Mouse (Mus musculus): Measurements from ENCODE around the gene 4930447C04Rik.

4930447C04Rik gene

DNA sequence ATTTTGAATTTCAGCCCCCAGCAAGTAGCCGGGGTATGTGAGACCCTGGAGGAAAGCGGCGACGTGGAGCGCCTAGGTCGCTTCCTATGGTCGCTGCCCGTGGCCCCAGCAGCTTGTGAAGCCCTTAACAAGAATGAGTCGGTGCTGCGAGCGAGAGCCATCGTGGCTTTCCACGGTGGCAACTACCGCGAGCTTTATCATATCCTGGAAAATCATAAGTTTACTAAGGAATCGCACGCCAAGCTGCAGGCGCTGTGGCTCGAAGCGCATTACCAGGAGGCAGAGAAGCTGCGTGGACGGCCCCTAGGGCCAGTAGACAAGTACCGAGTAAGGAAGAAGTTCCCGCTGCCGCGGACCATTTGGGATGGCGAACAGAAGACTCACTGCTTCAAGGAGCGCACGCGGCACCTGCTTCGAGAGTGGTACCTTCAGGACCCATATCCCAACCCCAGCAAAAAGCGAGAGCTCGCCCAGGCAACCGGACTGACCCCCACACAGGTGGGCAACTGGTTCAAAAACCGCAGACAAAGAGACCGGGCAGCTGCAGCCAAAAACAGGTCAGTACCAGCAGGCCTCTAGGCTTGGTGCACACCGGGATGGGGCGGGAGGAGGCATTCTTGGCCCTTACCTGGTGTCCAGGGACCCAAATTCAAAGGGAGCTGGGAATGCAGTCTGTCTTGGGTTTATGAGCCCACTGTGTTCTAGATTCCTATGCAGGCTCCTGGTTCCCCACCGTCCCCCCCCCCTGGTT lies at the start of gene 4930447C04Rik:
Gene 4930447C04Rik, minus strand, starts transcription at position 704 of the 751 bp plus-strand sequence.
- DNase-seq (ENCODE audit: low spot score): peak; percentile 51

DNA sequence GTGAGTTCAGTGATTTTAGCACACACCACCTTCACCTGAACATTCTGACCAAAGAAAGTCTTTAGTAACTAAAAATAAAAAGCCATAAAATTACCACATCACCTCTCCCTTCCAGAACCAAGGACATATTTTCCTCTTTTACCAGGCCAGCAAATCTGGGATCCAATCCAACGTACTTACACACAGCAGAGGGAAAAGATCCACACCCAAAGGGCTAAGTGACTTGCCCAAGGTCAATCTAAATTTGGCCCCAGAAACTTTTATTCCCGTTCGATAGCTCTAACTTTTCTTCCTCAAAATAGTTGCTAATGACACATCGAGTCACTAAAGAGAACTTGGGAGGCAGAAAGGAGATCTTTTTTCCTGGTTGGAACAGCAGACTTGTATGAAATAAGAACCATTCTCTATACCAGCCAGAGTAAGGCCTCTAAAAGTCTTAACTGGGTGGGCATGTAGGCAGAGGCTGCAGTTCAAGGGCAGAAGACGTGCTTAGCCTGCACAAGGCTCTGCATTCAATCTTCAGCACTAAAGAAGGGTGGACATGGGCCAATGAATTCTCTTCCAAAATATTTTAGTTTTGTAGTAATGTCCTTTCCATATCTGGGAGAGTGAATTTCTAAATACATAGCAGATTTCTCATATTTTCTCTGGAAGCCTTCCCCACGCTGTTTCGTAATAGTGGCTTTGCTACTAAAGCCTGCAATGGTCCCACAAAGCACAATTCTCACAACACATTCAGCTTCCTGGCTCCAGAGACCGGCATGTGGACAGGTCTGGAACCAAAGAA lies 42.7 kb upstream of the 4930447C04Rik start:
- DNase-seq (ENCODE audit: low spot score): no peak

GRCm38 (mm10) chr12:72982616-72983015 lies 42.0 kb upstream of the 4930447C04Rik start:
- no peak for DNase-seq (ENCODE audit: low spot score)

- DNase-seq (ENCODE audit: low spot score): no peak
Observed at GRCm38 (mm10) chr12:72979236-72979635, 38.7 kb upstream of the 4930447C04Rik start.

DNA sequence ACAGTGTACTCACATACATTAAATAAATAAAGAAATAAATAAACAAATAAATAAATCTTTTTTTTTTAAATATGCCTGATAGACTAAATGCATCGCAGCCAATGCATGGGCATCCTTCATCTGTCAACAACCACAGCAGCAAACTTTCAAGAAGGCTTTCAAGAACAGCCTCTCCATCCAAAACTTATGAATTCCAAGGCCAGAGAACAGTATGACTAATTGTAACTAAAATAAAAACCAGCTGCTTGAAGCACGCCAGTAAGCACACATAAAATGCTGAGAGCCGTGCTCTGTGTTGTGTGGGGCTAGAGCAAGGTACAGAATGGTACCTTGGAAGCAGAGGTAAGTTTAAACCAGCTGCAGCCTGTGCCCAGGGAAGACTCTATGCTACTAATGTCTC lies 37.3 kb upstream of the 4930447C04Rik start:
- DNase-seq (ENCODE audit: low spot score): no peak

GRCm38 (mm10) chr12:72976718-72977117 lies 36.1 kb upstream of the 4930447C04Rik start:
- peak; percentile 92 for DNase-seq (ENCODE audit: low spot score)

DNA sequence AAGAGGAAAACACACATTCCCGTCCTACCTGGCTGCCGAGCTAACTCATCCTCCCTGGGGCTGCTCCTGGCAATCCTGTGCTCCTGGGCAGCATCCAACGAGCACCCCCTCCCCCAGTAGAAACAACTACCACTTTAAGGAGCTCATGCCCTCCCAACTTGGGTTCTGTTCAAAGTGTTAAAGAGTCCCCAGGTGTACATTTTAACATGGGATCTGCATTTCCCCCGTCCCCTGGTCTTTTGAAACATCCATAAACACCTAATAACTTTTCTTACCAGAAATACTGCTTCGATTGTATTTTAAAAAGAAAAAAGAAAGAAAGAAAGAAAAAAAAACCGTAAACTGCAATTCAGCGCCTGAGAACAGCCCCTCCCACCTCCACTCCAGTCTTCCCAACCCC lies 35.6 kb upstream of the 4930447C04Rik start:
- DNase-seq (ENCODE audit: low spot score): no peak

DNA sequence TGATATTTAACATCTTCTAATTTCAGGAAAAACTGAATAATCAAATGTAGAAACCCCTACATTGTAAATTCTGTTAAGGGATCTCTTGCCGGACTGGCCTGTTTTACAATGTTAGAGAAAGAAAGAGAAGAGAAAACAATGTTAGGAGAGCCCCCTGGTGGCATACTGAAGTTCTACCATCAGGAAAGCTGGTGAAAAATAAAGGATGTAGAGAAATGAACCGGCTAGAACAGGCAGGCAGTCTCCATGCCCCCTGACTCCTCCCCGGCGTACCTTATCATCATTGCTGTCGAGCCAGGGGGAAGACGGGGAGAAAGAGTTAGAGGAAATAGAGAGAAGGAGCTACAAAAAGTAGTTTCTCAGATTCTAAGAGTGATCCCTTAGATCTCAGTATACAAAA lies 32.6 kb upstream of the 4930447C04Rik start:
- DNase-seq (ENCODE audit: low spot score): peak; percentile 94

- DNase-seq (ENCODE audit: low spot score): no peak
Observed at GRCm38 (mm10) chr12:72970620-72971019, 30.0 kb upstream of the 4930447C04Rik start.

DNA sequence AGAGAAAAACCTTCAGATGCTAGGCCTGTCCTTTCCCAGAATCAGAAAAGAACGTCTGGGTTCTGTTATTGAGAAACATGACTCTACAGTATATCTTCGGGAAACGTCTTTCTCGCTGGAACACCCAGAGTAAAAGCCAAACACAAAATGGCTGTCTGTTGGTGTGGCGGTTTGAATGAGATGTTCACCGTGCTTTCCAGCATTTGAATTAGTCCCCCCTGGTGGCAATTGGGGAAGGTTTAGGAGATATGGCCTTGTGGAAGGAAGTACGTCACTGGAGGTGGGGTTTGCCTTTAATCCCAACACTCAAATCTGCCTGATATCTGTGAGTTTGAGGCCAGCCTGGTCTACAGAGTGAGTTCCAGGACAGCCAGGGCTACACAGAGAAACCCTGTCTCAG lies 27.0 kb upstream of the 4930447C04Rik start:
- no peak for DNase-seq (ENCODE audit: low spot score)

- no peak for DNase-seq (ENCODE audit: low spot score)
Observed at GRCm38 (mm10) chr12:72962761-72963160, 22.2 kb upstream of the 4930447C04Rik start.

GRCm38 (mm10) chr12:72958446-72958845 lies 17.9 kb upstream of the 4930447C04Rik start:
- DNase-seq (ENCODE audit: low spot score): no peak

DNA sequence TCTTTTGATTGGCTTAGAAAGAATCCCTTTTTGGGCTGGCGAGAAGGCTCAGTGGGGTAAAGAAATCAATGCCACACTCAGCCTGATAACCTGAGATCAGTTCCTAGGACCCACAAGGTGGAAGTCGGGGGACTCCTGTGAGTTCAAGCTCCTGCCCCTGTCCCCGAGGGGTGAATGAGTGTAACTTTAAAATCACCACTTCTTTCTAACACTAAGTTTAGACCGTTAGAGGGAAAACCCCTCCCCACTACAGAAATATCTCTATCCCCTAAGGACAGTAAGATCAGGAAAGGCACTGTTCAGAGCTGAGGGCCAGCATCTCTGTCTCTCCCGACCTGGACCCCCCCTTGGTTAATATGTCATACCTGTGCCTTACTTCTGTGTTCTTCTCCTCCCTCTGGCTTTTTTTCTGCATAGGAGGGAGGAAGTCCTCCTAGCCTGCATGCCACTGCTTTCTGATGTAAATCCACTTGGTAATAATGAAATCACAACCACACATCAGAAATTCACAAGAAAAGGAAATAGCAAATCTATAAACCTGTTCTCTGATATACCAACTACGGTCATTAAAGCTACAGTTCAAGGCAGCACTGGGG lies 17.4 kb upstream of the 4930447C04Rik start:
- DNase-seq (ENCODE audit: low spot score): no peak

DNA sequence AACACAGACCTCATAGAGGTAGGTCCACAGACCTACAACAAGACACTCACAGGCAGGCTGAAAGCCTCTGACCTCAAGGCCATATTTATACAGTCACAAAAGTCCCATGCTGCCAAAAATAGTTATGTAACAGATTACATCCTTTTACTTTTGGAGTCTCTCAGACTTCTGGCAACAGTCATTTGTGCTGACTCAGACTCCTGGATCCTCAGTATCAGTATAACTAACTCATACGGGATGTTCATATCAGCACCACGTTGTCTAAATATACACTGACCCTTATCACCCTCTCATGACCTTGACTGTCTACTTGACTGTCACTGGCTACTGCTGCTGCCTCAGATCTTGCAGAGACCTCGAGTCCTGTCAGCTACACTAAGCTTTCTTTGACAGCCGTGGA lies 14.3 kb upstream of the 4930447C04Rik start:
- DNase-seq (ENCODE audit: low spot score): no peak

GRCm38 (mm10) chr12:72953858-72954257 lies 13.3 kb upstream of the 4930447C04Rik start:
- no peak for DNase-seq (ENCODE audit: low spot score)

- DNase-seq (ENCODE audit: low spot score): no peak
Observed at GRCm38 (mm10) chr12:72953089-72953488, 12.5 kb upstream of the 4930447C04Rik start.

- peak; percentile 61 for DNase-seq (ENCODE audit: low spot score)
Observed at GRCm38 (mm10) chr12:72947335-72947734, 6.8 kb upstream of the 4930447C04Rik start.

DNA sequence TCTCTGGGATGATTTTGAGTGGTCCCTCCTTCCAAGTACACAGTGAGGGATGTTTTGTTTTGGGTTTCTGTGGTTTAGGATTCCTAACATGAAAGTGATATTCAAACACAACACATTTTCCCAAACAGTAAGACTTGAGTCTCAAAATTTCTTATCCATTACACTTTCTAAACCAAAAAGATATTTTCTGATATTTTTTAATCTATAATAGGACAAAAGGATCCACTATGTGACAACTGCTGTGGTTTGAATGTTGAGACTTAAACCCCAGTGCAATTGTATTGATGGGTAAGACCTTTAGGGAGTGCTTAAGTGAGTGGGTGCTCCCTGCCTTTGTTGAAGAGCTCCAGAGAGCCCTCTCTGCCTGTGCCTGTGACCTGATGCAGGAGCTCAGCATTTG lies 6.2 kb upstream of the 4930447C04Rik start:
- peak; percentile 51 for DNase-seq (ENCODE audit: low spot score)

DNA sequence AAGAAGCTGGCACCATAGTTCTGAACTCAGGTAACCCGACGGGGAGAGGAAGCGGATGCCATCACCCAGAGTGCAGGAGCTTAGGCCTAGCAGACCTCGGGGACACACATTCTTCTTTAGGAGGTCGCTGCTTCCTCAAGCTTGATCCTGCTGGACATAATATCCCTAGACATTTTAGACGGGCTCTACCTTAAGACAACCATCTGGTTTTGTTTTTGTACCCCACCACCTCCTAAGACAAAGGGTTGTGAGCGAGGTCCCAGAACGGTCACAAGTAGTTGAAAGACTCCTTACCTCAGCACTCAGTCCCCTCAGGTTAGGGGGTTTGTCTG lies 5.5 kb upstream of the 4930447C04Rik start:
- no peak for DNase-seq (ENCODE audit: low spot score)

DNA sequence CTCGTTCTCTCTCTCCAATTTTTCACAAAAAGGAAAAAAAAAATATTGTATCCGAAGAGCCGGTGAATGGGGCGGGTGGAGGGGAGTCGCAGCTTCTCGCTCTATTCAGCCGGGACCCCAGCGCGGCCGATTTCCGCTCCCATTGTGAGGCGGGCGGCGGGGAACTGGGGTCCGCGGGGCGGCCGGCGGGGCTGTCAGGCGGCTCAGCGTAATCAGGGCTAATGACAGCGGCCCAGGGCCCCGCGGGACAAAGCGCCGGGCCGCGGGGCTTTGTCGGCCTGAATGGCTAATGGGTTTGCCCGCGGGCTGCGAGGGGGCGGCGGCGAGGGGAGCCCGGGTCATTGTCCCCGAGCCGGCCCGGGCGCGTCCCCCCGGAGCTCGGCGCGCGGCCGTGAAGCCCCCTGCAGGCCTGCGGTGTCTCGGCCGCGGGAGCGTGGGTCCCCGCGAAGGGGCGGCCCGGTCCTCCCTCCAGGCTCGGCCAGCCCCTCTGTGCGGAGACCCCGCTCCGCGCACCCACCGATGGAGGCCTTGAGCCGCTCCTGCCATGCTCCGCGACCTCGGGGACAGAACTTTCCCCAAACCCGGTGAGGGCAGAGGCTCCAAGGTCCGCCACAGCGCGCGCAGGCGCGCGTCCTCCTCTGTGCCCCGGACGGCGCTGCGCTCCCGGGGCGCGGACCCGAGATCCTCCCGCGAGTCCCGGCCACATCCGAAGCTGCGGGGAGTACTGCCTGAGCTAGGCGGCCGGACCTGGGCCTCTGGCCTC lies 4.9 kb upstream of the 4930447C04Rik start:
- peak; percentile 96 for DNase-seq (ENCODE audit: low spot score)

DNA sequence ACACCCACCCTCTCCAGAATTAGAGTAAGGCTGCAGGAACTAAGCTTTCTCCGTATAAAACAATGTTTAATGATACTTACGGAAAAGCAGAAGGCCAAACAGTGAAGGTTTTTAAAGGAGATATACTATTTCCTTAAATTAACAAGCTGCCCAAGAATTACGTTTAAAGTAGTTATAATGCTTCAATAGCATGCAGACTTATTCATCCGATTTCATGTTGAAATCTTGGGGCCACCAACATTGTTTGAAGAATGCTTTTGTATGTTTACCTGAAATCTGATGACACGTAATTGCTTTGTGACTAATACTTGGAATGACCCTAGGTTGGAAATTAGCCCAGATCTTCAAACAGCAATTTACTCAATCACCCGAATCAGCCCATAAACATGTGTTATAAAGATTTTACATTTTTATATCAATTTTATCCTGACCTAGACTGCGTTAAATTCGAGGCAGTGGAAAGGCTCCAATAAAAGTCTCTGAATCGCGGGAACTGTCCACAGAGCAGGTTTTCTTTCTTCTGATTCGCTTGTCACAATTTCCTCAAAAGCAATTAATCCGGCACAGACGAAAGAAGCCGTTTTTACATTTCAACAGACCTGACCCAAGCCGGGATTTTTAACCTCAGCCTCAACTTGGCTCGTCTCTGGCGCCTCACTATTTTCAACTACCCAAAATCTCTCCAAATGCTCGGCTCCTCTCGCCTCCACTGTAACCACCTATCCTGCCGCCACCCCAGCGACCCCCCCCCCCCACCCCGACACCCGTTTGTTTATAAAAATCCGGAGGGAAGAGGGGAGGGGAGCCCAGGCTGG lies 4.0 kb upstream of the 4930447C04Rik start:
- DNase-seq (ENCODE audit: low spot score): no peak
